Mouse (Mus musculus) left cerebral cortex, postnatal 36 days (tissue): ENCODE measurements around the gene Comp. TPM values are rescaled to one million over a fixed set of nuclear protein-coding genes. Genes with fewer than 3 reads are reported as not detected.
A peak's percentile ranks its signal among the peaks of the same experiment; 100 is the strongest.

Experiments used
- DNase-seq, 2 experiments: peaks; one replicate each; pipeline ENCODE4 v3.0.0; 2021 to 2022; ENCODE audit warnings: low spot score in 2 of 2, mixed read lengths in 1 of 2
- intact Hi-C: fragments of 180-260 bp; cut with DNase I; formaldehyde crosslinking; loops from one replicate; pipeline ENCODE4 v1.15.1; 2025
- total RNA-seq, 2 experiments: library from RNA; stranded (reverse); gene quantifications; 2 replicates each; pipeline ENCODE4 v1.2.3; 2021

The Comp gene
- total RNA-seq, 2 experiments from 2014 or later: 0.25 to 0.88 TPM

DNA sequence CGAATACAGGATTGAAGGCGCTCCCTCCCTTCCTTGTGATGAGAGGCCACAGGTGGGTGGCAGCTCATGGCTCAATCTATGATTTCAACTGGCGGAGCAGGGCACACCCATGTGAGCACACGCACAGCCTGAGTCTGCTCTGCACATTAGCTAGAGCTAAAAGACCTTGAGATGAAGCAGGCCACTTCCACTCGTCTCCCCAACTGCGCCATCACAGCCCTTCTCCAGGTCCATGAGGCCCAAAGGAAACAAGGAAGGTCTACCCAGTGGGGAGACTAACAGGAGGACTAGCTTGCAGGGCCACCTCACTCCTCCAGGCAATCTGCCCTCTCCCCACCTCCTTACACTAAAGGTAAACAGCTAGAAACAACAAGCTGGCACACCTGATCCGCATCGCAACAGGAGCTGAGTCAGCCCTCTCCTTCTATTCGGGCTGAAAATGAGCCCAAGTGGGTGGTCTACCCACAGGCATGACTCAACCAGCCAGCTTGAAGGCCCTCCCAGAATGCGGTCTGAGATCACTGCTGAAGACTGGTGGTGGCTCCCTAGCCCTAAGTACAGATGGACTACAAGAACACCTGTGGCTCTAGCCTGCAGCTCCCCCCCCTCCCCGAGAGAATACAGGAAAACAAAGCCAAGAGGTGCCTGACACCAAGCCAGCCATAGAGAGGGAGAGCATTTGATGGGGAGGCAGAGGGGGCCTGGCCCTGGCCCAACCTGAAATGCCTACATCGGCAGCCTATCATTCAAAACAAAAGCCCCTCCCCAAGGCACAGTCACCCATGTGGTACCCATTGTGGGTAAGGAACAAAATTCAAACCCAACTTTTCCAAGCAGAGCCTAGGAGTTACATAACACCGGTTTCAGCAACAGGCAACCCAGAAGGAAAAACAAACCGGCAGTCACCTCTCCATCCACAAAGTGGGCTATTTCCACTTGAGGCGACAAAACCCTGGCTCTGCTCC is 22.0 kb upstream of the Comp start:
- intact Hi-C loops: loop anchor here (5.0 kb wide), 1 partner anchor 156 kb away; the partner anchor contains the start of gene Rex1bd
- peak in 1 of 2 experiments; percentile 53 for DNase-seq

DNA sequence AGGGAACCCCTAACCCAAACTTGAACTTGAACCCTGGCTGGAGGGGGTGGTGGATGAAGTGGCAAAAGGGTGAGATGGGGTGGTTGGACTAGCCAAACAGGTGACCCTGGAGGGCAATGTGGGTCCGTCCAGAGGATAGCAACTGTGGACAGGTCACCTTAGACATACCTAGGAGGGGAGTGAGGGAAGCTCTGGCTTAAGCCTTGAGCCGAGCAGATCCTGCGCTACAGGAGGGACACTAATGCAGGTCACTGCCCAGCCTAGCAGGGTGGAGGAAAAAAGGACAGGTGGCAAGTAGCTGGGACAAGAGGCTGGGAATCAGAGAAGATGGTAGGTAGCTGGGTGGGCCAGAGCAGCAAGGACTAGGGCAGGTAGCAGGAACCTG is 21.4 kb upstream of the Comp start:
- intact Hi-C loops: loop anchor here (5.0 kb wide), 1 partner anchor 155 kb away; the partner anchor contains the start of gene Rex1bd
- no peak for DNase-seq

DNA sequence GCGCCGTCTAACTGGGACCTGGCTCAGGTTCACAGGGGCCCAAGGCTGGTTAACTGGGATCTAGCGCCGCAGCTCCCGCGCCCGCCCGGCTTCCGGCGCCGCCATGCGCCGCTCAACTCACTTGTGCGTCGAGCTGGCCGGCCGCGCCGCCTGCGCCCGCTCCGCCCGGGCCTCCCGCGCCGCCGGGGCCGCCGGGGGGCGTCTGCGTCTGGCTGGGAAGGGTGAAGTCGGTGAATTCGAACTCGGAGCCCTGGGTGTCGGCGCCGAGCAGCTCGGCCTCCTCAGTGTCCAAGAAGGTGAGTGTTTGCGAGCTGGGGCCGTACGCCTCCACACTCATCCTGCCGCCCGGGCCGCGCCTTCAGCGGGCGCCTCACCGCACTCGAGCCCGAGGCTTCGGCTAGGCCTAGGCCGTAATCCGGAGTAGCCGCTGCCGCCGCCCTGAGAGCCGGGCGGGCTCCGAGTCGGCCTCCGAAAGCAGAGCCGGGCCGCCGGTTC is 20.7 kb upstream of the Comp start:
- intact Hi-C loops: loop anchor here (5.0 kb wide), 1 partner anchor 155 kb away; the partner anchor contains the start of gene Rex1bd
- no peak for DNase-seq

DNA sequence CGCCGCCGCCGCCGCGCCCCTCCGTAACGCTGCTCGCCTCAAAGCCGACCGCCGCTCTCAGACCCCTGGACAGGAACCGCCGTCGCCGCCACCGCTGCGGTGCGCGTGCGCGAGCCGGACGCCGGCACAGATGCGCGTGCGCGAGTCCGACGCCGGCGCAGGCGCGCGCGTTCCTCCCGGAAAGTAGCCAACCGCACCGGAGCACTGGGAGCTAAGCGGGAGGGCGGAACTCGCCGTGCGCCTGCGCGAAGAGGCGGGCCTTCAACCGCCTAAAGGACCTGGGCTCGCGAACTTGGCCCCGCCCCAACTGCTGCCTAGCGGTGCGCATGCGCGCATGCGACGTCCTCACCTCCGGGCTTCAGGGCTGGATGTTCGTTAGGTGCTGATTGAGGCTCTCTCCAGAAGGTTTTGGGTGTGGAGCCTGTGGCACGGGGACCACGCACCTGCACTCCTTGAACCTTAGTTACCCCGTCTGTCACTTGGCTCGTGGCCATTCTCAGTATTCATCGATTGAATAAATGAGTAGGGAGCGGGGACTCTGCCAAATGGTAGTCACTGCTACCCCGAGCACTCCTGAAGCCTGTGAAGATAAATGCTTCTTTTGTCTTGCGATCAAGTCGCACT is 20.1 kb upstream of the Comp start, which contains the start of gene Upf1:
Gene Upf1, minus strand, starts transcription at position 85 of the 624 bp plus-strand sequence.
- DNase-seq: peak; percentile 99 to 100
- intact Hi-C loops: loop anchor here (5.0 kb wide), 1 partner anchor 154 kb away; the partner anchor contains the start of gene Rex1bd

DNA sequence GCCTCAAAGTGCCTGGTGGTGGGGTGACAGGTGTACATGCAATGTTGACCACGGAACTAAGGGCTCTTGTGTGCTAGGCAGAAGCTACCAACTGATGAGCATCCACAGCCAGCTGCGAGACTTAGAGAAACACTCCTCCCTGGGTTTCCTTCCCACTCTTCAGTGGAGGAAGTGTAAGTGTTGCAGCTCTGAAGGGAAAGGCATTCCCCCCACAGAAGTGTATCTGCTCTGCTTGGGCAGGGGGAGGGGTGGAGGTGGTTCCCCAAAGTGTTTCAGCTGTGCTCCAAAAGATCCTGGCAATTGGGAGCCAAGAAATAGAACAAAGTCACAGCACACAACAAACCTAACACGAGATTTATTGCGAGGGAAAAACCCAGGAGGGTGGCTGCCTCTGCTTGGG is 19.4 kb upstream of the Comp start:
- DNase-seq: peak in 1 of 2 experiments; percentile 55
- intact Hi-C loops: loop anchor here (5.0 kb wide), 1 partner anchor 153 kb away; the partner anchor contains the start of gene Rex1bd

DNA sequence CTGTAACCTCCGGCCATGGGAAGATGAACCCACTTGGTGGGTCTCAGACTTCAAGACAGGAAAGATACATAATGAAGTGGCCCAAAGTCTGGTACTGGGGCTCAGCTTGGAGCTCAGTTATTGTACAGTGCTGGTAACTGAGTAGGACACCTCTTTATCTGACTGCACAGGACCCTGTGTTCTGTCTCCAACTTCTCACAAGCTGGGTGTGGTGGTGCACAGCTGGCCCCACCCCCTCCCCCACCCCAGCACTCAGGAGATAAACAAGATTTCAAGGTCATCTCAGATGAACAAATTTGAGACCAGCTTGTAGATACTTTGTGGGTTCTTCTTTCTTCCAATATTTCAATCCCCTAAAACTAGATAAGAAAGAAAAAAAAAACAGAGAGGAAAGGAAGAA is 17.2 kb upstream of the Comp start:
- DNase-seq: no peak
- intact Hi-C loops: no loop called here

DNA sequence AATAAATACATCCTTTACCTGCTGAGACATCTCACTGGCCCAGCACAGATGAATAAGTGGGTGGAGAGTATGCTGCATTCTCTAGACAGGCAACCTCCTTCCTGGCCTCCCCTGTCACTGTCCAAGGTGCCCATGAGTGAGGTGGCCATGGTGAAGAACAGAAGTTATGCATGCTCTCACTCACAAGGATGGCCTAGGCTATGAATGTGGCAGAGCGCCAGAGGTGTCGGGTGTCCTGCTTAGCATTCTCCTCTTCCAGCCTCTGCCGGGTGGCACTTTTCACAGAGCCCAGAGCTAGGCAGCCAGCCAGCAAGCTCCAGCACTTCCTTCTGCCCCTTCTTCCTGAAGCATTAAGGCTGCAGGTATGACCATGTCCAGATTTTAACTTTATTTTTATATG is 13.9 kb upstream of the Comp start:
- DNase-seq: no peak
- intact Hi-C loops: no loop called here

DNA sequence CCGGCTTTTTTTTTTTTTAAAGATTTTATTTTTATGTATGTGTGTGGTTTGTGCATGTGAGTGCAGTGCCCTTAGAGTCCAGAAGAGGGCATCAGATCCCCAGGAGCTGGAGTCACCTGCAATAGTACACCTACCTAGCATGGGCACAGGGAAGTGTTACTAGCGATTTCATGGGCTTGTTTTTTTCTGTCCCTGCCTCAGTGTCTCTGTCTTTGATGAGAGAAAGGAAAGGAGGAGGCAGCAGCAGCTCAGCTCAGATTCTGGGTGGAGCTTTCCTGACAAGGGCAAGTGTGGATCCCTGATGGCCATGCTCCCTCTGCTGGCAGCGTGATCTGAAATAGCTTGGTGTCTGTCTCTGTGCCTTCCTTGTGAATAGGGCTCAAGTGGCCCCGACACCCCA is 12.6 kb upstream of the Comp start:
- DNase-seq: no peak

DNA sequence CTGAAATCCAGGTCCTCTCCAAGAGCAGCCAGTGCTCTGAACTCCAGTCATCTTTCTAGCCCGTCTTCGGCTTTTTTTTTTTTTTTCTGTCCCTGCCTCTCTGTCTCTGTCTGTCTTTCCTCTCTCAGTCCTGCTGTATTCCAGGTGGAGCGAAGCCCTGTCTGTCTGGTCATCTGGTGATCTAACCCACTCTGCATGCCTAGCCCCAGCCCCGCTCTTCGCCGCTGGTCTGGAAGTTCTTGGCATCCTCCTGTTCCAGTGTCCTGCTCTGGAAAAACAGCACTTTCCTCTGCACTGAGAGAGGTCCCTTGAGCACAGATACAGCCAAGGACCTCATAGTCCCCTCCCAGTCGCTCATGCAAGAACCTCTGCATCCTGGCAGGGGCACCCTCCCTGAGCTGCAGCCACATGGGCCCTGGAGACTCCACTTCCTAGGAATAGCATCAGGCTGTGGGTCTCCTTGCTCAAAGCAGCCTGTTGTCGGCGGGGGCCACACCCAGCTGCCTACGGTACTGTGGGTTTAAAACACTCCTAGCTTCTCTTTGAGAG is 11.8 kb upstream of the Comp start:
- DNase-seq: no peak
- intact Hi-C loops: no loop called here

More for the DNA sequence above, 12.6 kb upstream of the Comp start:
- intact Hi-C loops: no loop called here

DNA sequence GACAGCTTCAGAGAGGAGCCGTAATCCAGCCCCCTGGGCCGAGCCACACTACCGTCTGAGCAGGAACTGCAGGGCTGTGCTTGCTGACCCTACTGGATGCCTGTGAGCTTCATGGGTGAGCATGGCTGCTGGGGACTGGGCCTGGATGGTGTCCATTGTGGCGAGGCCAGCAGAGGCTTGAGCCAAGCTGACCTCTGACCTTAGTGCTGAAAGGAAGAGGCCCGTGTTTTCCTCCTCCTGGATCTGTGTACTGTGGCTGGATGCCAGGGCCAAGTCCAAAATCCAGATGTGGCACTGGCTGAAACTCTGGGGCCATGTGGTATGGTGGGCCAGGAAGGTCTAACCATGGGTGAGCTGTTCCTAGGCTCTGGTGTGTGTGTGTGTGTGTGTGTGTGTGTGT is 9.3 kb upstream of the Comp start:
- intact Hi-C loops: no loop called here
- no peak for DNase-seq

DNA sequence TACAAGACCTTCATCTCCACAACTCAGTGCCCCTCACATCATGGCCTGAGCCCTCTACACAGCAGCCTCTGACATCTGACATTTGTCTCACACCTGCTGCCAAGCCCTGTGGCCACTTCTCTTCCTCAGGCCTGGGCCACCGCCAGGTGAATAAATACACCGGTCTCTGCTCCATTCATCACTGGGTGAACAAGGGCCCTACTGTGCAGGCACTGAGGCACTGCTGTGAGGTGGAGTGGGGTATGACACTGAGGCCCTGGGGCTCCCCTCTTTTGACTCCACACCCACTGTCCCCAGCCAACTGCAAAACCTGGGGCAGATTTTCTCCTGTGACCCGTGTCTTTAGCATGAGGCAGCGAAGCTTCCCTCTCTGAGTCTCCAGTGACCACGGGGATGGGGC is 6.8 kb upstream of the Comp start:
- no peak for DNase-seq
- intact Hi-C loops: no loop called here

DNA sequence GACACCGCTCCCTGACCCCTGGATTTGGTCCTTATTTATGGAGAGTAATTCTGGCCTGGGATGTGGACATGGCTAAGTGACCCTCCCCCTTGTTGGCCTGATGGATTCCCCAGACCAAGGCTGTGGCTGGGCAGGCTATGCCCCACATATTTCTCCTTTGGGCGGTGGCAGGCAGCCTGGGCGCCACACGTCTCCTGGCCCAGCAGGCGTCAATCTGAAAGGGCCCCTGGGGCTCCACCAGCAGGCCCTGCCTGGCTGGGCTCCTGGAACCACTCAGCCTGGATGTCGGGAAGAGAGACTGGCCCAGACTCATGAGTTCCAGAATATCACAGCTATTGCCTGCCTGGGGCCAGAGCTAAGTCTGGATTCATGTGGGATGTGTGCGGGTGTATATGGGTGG is 2.9 kb upstream of the Comp start:
- intact Hi-C loops: no loop called here
- DNase-seq: no peak

DNA sequence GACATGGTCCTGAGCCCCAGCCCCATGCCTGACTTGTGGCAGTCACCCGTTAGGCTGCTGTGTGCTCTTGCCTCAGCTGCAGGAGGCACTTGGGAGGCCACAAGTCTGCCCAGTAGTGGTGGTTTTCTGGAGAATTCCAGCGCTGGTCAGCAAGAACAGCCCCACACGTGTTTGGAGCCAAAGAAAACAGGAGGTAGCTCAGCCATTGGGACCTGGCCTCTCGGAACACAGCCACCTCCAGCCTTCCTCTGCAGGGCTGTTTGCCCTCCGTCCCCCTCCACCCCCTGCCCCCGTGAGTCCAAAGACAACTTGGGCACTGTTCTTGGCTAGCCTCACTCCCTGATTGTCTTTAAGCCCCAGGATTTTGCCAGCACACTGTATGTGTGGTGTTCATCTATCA is 1.4 kb upstream of the Comp start:
- DNase-seq: no peak
- intact Hi-C loops: no loop called here

DNA sequence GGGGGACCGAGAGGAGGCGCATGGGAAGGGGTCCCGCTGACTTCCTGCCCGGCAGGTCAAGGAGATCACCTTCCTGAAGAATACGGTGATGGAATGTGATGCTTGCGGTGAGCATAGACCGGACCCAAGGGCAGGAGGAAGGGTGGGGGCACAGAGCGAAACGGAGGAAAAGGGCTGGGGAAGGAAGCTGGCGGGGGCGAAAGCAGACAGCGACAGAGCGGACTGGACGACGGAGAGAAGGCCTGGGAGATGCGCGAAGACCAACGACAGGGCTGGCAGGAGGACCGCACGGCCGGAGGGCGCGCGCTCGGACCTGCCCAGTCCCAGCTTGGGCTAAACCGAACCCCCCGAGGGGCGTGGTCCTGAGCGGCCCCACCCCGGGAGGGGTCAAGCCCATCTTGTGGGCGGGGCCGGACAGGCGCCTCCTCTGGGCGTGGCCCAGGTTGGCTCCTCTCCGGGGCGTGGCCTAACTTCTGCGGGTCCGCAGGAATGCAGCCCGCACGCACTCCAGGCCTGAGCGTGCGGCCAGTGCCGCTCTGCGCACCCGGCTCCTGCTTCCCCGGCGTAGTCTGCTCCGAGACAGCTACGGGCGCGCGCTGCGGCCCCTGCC is 1.1 kb downstream of the Comp start:
- intact Hi-C loops: no loop called here
- DNase-seq: no peak

DNA sequence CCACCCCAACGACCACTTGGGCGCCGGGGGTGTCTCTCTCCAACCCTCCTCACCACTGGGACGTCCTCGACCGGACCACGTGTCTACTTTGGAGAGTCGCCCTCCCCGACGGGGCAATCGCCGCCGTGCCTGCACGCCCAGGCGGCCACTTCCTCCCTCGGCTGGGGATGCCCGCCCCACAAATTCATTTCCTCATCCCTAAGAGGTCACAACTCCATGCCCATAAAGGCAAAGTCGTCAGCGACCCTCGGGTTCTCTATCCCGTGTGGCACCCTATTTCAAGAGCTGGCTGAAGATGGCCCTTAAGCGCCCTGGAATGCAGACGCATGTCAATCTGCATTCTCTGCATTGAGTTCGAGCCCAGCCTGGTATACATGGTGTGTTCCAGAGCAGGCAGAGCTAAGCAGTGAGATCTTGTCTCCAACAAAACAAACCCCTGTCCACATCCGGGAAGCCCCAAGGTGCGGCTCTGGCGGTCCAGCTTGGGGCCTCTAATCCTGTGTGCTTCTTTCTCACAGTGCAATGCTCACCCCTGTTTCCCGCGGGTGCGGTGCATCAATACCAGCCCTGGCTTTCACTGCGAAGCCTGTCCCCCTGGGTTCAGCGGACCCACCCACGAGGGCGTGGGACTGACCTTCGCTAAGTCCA is 2.0 kb downstream of the Comp start:
- no peak for DNase-seq
- intact Hi-C loops: no loop called here

DNA sequence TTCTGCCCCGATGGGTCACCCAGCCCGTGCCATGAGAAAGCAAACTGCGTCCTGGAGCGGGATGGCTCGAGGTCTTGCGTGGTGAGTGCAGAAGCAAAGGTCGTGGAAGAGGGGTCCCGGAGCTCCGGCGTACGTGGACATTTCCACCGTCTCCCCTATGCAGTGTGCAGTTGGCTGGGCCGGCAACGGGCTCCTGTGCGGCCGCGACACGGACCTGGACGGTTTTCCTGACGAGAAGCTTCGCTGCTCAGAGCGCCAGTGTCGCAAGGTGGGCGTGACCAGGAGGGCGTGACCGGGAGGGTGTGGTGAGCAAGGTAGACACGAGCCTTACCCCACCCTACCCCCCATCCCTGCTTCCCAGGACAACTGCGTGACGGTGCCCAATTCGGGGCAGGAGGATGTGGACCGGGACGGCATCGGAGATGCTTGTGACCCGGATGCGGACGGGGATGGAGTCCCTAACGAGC is 3.0 kb downstream of the Comp start:
- intact Hi-C loops: no loop called here
- no peak for DNase-seq

DNA sequence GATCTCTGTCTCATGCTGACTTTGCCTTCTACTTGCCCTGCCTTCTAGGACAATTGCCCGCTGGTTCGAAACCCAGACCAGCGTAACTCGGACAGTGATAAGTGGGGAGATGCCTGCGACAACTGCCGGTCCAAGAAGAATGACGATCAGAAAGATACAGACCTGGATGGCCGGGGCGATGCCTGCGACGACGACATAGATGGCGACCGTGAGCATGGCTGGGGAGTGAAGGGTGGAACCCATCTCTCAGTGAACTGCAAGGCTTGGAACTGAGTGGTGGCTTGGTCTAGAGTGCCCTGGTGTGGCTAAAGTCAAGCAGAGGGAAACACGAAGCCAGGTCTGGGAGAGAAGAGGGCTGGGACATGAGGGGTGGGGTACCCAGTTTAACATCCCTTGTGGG is 3.7 kb downstream of the Comp start:
- intact Hi-C loops: no loop called here

DNA sequence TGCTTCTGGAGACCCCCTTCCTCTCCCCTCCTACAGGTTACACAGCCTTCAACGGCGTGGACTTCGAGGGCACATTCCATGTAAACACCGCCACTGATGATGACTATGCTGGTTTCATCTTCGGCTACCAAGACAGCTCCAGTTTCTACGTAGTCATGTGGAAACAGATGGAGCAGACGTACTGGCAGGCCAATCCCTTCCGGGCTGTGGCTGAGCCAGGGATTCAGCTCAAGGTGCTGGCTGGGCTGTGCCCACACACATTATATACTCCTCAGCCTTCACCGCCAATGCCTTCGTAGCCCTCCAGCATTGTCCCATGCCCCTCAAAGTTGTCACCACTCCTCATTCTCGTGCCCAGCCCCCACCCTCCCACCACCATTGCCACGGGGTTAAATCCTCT is 6.7 kb downstream of the Comp start:
- DNase-seq: peak; percentile 28 to 52
- intact Hi-C loops: no loop called here

More for the DNA sequence above, 3.7 kb downstream of the Comp start:
- DNase-seq: no peak

DNA sequence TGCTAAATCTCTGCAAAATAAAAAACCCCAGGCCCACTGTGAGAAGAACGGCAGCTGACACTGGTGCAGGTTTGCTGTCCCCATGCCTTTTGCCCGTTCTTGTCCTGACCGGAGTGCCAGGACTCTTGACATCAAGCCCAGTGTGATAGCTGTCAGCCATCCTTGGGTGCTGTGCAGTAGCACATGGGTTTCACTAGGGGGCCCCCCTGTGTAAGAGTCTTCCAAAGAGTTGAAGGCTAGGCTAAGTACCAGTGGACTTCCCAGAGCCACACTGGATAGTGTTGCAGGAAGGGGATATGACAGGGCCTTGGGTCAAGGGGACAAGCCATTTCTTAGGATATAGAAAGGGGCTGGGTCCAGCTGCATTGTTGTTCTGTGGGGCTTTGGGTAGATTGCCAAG is 9.9 kb downstream of the Comp start:
- intact Hi-C loops: loop anchor here (2.0 kb wide), 1 partner anchor 122 kb away; no protein-coding TSS in a partner anchor
- peak; percentile 33 to 46 for DNase-seq
